Mouse (Mus musculus) urinary bladder, postnatal 14 days (tissue): ENCODE data around the gene Igfbp5.

Source experiments
- DNase-seq: peaks from one replicate; pipeline ENCODE4 v3.0.0; 2021; ENCODE audit warnings: low spot score

Igfbp5 gene

DNA sequence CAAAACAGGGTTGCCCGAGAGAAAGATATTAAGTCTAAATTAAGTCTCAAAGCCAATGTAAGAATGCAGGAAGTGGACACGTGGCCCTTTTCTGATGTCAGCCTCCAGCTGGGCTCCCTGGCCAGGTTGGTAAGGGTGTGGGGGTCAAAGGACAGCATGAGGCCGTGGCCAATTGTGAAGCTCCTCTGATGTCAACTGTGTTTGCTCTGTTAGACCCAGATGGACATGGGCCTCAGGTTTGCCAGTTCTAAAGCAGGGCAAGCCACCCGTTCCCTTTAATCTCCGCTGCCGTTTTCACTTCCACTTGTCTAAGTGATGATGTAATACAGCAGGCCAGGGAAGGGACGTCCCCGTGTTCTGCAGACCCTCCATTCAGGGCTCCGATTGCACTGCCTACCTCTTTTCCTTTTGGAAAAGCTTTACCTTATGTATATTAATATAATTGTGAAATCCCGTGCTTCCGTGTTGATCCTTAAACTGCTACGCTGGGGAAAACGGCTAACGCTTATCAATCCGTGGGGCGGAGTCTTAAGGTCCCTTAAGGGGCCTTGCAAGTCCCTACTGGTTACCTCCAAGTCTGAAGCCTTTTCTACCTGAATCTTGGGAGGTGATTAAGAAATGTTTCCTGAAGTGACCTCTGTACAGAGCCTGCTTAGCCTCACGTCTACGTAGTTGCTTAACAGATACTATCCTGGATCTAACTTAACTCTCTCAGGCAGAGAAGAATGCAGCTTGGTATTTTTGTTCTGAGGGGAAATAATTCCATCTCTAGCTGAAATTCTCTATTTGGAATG, 31.8 kb downstream of the Igfbp5 start:
- DNase-seq = no peak

GRCm38 (mm10) chr1:72839791-72840190, 34.9 kb downstream of the Igfbp5 start:
- no peak for DNase-seq

GRCm38 (mm10) chr1:72839356-72839755, 35.3 kb downstream of the Igfbp5 start:
- DNase-seq = no peak

GRCm38 (mm10) chr1:72833563-72833962, 41.1 kb downstream of the Igfbp5 start:
- no peak for DNase-seq

DNA sequence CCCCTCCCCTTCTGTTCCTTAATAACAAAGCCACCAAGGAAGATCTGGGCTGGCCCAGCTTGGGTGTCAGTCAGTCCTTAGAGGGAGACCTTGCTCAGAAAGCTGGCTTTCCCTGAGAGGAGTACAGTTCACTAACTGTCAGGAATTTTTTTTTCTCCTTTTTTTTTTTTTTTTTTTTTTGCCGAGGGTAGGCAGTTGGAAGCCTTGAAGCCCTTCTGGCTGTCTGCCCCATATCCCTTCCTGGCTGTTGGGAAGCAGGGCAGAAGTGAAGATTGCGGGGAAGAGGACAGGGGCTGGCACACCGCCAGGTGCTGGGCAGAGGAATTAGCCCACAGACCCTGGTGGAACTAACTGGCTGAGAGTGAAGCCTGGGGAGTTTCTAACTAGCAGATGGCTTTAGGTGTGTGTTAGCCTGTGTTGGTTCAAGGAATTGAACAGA, 42.0 kb downstream of the Igfbp5 start:
- DNase-seq = no peak

GRCm38 (mm10) chr1:72830485-72830884, 44.2 kb downstream of the Igfbp5 start:
- DNase-seq = no peak

GRCm38 (mm10) chr1:72828843-72829242, 45.8 kb downstream of the Igfbp5 start:
- no peak for DNase-seq

- no peak for DNase-seq
Observed at GRCm38 (mm10) chr1:72827411-72828315, 47.0 kb downstream of the Igfbp5 start.

DNA sequence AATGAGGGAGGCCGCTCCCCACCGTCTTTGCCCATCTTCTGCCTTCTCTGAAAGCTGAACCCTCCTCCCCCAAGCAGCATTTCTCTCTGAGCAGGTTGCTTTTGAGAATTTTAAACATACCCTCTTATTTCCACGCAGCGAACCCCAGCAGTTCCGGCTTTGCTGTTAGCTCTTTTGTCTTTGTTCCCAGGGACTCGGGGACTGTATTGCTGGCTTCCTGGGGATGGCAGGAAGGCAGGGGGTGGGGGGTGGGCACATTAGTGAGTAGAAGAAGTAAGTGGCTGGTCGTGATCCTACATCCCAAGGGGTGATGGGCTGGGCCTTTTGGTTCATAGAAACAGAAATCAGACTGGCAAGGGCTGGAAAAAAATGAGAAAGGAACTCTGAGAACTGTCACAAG, 47.8 kb downstream of the Igfbp5 start:
- DNase-seq = no peak

DNA sequence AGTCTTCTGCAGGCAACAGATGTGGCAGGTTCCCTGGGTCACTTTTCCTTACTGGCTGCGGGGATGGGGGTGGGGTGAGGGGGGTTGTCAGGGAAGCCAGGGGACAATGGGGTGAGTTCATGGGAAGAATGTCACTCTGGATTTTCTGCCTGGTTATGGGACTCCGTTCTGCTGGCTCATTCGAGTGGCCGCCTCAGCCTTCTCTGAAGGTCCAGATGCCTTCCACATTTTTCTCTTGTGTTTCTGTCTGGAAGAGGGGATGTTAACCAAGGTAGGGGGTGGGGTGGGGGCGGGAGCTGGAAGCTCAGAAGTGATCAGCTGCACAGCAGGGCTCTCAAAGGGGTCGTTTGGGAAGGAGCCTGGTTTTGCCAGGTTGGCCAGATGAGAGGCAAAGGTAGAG, 48.2 kb downstream of the Igfbp5 start:
- no peak for DNase-seq

DNA sequence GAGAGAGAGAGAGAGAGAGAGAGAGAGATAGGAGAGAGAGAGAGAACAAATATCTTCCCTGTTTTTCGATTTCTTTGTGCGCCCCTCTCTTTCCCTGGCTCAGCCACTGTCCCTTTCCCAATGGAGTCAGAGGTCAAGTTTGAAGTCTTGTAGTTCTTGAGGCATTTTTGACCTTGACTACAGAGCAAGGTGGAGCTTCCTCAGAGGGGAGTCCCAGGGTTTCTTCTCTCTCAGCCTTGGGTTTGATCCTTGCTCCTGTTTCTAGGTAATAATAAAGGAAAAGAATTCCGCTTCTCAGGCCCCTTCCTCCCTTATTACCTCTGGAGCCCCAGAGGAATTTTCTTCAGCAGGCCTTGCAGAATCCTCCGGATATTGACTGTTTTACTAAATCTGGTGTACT, 48.8 kb downstream of the Igfbp5 start:
- DNase-seq = no peak

DNA sequence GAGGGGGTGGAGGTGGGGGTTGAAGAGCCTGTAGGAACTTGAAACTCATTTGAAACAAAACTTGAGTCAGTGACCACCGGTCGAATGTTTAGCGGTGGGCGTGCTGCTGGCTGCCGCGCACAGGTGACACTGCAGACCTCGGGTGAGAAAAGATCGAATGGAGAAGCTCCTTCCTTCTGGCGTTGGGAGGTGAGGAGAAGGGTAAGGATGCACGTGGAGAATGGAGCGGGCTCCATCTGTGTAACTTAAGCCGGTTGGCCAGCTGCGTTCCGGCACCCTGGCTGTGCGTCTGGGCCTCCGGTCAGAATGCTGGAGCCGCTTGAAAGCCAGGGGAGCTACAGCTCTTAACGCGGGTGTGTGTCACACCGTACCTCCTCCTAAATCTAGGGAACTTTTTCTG, 49.4 kb downstream of the Igfbp5 start:
- DNase-seq = peak; percentile 21

DNA sequence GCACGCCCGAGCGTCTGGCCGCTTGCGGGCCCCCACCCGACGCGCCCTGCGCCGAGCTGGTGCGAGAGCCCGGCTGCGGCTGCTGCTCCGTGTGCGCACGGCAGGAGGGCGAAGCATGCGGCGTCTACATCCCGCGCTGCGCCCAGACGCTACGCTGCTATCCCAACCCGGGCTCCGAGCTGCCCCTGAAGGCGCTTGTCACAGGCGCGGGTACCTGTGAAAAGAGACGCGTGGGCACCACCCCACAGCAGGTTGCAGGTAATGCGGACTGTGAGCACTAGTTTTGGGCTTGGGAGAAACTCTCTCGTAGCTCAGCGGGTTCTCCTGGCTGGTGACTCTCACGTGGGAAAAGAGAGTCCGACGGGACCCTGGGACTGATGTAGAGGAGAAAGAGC, 50.0 kb downstream of the Igfbp5 start:
- DNase-seq = no peak

DNA sequence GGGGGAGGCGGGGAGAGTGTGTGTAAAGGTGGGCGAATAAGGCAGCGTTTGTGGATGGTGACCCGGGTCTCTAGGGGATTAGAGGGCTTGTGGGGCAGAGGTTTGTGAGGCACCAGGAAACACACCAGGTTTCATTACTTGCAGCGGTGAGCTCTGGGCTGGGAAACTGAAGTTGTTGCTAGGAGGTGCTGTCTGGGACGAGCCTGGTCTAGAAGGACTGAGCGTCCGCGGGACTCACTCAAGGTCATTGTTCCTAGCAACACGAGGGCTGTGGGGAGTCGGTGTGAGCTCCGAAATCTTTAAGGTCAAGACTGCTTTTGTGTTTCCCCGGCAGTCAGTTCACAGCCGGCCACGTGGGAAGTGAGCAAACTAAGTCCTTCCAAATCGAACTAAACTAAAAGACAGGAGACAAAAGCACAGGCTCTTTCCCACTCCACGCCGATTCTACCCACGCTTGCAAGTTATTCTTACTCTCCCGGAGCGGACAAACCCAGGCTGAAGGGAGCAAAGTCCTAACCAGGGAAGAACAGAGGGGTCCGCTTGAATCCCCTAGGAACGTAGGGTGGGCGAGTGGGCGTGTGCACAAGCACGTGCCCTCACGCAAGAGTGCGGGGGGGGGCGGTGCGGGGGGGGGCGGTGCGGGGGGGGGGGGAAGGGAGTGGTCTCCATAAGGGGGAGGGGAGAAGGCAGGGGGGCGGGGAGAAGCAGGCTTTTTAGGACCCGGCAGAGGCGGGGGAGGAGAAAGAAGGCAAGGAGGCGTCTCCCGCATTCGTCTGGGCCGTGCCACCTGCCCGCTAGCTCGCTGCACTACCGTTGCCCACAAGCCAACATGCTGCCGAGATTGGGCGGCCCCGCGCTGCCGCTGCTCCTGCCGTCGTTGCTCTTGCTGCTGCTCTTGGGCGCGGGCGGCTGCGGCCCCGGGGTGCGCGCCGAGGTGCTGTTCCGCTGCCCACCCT, 50.7 kb downstream of the Igfbp5 start, which contains the start of gene Igfbp2:
Gene Igfbp2 (plus strand): TSS at position 753 of the 956 bp plus-strand sequence.
- DNase-seq = peak; percentile 60

DNA sequence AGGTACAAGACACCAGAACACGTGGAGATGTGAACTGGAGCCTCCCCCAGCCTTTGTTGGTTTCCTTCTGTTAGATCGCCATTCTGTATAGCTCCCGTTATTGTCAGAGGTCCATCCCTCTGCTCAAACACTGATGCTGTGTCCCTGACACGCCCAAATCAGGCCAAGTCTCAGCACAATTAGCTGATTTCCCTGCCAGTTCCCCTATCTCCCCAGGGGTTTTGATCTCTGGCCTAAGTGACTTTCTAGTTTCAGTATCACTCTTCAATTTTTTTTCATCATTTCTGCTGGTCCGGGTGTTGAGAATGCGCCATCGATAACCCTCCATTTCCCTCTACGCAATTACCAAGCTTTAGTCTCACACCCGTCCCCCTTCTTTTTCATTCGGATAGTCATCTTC, 51.8 kb downstream of the Igfbp5 start:
- no peak for DNase-seq

GRCm38 (mm10) chr1:72819995-72820394, 54.7 kb downstream of the Igfbp5 start:
- no peak for DNase-seq

- no peak for DNase-seq
Observed at GRCm38 (mm10) chr1:72815616-72816015, 59.1 kb downstream of the Igfbp5 start.

DNA sequence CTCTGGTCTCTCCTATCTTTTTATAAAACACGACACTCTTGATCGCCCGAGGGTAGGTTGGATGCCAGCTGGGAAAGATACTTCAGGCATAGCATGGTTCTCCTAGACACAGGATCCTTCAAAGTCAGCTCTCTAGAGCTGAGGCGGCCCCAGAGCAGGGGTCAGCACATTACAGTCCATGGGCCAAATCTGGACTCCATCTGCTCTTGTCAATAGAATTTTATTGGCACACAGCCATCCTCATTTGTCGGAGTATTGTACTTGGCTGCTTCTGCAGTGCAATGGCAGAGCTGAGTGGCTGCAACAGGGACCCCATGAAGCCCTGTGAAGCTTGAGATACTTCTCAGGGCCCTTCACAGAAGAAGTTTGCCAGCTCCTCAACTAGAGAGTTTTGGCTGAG, 59.5 kb downstream of the Igfbp5 start:
- no peak for DNase-seq

DNA sequence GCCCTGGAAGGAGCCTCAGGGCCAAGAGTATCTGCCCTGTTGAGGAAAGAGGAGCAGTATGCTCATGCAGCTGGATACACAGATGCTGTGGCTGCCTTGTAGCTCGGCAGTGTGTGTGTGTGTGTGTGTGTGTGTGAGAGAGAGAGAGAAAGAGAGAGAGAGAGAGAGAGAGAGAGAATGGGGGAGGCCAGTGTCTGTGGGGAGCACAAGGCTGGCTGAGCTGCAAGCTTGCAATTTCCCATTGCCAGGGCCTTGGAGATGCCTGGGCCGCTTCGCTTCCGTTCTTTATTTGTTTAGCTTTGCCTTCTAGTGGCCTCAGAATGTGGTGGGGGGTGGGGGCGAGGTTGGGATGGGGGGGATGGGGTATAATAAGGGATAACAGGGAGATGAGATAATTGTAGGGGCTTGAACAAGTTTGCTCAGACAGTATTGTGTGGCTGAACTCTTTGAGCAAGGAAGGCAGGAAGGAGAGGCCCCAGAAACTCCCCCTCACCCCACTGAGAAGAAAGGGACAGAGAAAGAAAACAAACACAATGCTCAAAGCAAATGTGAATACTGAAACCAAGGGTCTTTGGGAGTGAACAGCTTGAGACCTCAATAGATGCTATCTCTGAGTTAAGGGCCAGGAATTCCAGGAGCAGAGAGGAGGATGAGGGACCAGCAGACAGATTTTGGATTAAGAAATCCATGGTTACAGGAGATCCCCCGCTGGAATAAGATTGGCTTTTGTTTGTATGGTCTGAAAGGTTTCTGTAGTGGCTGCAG, 60.9 kb downstream of the Igfbp5 start:
- no peak for DNase-seq

DNA sequence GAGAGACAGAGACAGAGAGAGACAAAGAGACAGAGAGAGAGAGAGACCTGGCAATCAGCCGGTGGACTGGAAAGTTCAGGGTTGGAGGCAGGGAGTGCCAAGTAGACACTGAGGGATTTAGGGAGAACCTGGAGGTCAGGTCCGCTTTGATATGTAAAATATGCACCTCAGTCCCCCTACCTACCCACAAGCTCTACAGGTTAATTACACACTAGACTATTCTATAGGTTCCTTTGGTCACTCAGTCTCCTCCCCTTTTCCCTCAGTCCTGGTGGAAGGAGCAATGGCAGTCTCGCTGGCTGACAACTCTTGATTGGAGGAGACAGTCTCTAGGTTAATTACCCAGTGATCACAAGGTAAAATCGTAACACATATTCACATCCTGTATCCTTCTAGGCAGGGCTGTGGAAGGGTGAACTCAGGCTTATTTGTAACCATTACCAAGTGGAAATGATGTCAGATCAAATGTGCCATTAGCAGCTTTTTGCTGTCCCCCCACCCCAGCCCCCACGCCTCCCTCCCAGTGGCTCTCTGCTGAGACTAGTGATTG, 61.5 kb downstream of the Igfbp5 start:
- no peak for DNase-seq

GRCm38 (mm10) chr1:72811061-72811460, 63.6 kb downstream of the Igfbp5 start:
- no peak for DNase-seq
